ENCODE assay signal across 25 mouse cellular contexts in genomic region chr11:48845244-48845815, GRCm38 (mm10). TPM values are rescaled to one million over a fixed set of nuclear protein-coding genes. Genes with fewer than 3 reads are reported as not detected.
DNase-seq lines count a peak whose midpoint lies in the region; ATAC-seq lines count a peak whose summit lies in the region.
"Had no signal": no experiment of that assay in that cellular context is flagged by ENCODE, and none has a peak within 500 bp of the region (broad histone marks: within the 10 kb centered on the region; RNA-seq: fewer than 3 reads in every experiment).

No protein-coding gene starts in this region.

- ATAC-seq in midbrain, embryonic 11.5 days (ENCODE audit: low FRiP score) = no peak
- no peak for ATAC-seq in midbrain, embryonic 15.5 days (replicated peaks)
- no peak for ATAC-seq in limb, embryonic 12.5 days (ENCODE audit: insufficient number of reproducible peaks, insufficient read depth, low FRiP score, low TSS enrichment, low read depth)
- ATAC-seq: forebrain, embryonic 14.5 days; inflammation-experienced regulatory T-cells, adult 6 months; midbrain, embryonic 13.5 days; Patski had no signal

- no peak overlapping the region for H3K4me3 ChIP-seq in midbrain, embryonic 11.5 days (ENCODE audit: low read depth, low read length)
- no peak overlapping the region for H3K4me3 ChIP-seq in midbrain, embryonic 15.5 days
- no peak overlapping the region for H3K4me3 ChIP-seq in limb, embryonic 12.5 days (replicated peaks)
- H3K4me3 ChIP-seq: heart, embryonic 13.5 days; hindbrain, embryonic 10.5 days; hindbrain, embryonic 15.5 days; megakaryocyte, embryonic 14.5 days; midbrain, embryonic 13.5 days had no signal

- no peaks in the 10 kb centered on the region for H3K4me1 ChIP-seq in midbrain, embryonic 11.5 days (ENCODE audit: control insufficient read depth, insufficient read depth, low read length)
- no peaks in the 10 kb centered on the region for H3K4me1 ChIP-seq in midbrain, embryonic 15.5 days
- no peaks in the 10 kb centered on the region; the same call in 1 of the 2 replicates for H3K4me1 ChIP-seq in limb, embryonic 12.5 days (replicated peaks)
- H3K4me1 ChIP-seq: hindbrain, embryonic 15.5 days; midbrain, embryonic 13.5 days had no signal

- intact Hi-C loops in gastrocnemius, postnatal 36 days (cut with DNase I) = no loop called here
- intact Hi-C loops in left cerebral cortex, postnatal 10 days (cut with DNase I) = no loop called here

- H3K9me3 ChIP-seq in midbrain, embryonic 11.5 days (ENCODE audit: control insufficient read depth, low read length) = no peaks in the 10 kb centered on the region
- no peaks in the 10 kb centered on the region for H3K9me3 ChIP-seq in midbrain, embryonic 15.5 days
- no peaks in the 10 kb centered on the region for H3K9me3 ChIP-seq in limb, embryonic 12.5 days
- H3K9me3 ChIP-seq: heart, embryonic 13.5 days; hindbrain, embryonic 10.5 days; hindbrain, embryonic 15.5 days; megakaryocyte, embryonic 14.5 days; midbrain, embryonic 13.5 days had no signal

- H3K36me3 ChIP-seq in midbrain, embryonic 11.5 days (ENCODE audit: control insufficient read depth, insufficient read depth, low read length) = no peaks in the 10 kb centered on the region
- H3K36me3 ChIP-seq in midbrain, embryonic 15.5 days (replicated peaks) = no peaks in the 10 kb centered on the region
- no peaks in the 10 kb centered on the region for H3K36me3 ChIP-seq in limb, embryonic 12.5 days
- H3K36me3 ChIP-seq: heart, embryonic 13.5 days; hindbrain, embryonic 10.5 days; hindbrain, embryonic 15.5 days; midbrain, embryonic 13.5 days had no signal

- peak; percentile 52 for DNase-seq in gastrocnemius, adult 18-20 months (ENCODE audit: low spot score)
- DNase-seq in gastrocnemius, postnatal 36 days = no peak
- DNase-seq in kidney, adult 18-20 months = peak; percentile 21
- no peak for DNase-seq in kidney, adult 8-10 months
- DNase-seq in midbrain, embryonic 11.5 days (ENCODE audit: low spot score, missing footprints) = peak; percentile 21
- DNase-seq in left cerebral cortex, postnatal 10 days (ENCODE audit: extremely low spot score in 1 of 2, low spot score in 2 of 2) = no peak
- DNase-seq: adrenal gland, postnatal 14 days; cerebellum, adult 11 months; cerebellum, postnatal 36 days; heart, adult 11 months; heart, postnatal 10 days; kidney, adult 11 months; lung, postnatal 4 days; right cerebral cortex, postnatal 14 days; thymus, postnatal 4 days had no signal

- H3K27ac ChIP-seq in midbrain, embryonic 11.5 days (ENCODE audit: low read depth, low read length) = no peak overlapping the region
- H3K27ac ChIP-seq in midbrain, embryonic 15.5 days = no peak overlapping the region
- no peak overlapping the region for H3K27ac ChIP-seq in limb, embryonic 12.5 days
- H3K27ac ChIP-seq: heart, embryonic 13.5 days; hindbrain, embryonic 10.5 days; hindbrain, embryonic 15.5 days; midbrain, embryonic 13.5 days had no signal

- no peak overlapping the region for H3K9ac ChIP-seq in midbrain, embryonic 11.5 days (ENCODE audit: low read length)
- no peak overlapping the region for H3K9ac ChIP-seq in midbrain, embryonic 15.5 days
- H3K9ac ChIP-seq in limb, embryonic 12.5 days (replicated peaks) = no peak overlapping the region
- H3K9ac ChIP-seq: heart, embryonic 13.5 days; hindbrain, embryonic 15.5 days; midbrain, embryonic 13.5 days had no signal

- H3K4me2 ChIP-seq in midbrain, embryonic 11.5 days = no peak overlapping the region
- no peak overlapping the region for H3K4me2 ChIP-seq in midbrain, embryonic 15.5 days
- peak overlapping the region; percentile 16; the same call in 1 of the 2 replicates for H3K4me2 ChIP-seq in limb, embryonic 12.5 days
- H3K4me2 ChIP-seq: heart, embryonic 13.5 days; hindbrain, embryonic 15.5 days; midbrain, embryonic 13.5 days had no signal

- H3K27me3 ChIP-seq in midbrain, embryonic 11.5 days (ENCODE audit: control insufficient read depth, insufficient read depth, low read length) = no peaks in the 10 kb centered on the region
- H3K27me3 ChIP-seq in midbrain, embryonic 15.5 days (replicated peaks) = 0 out of 2 replicates have a peak, but pooled peaks cover 3% of the 10 kb centered on the region
- peaks cover 28% of the 10 kb centered on the region for H3K27me3 ChIP-seq in limb, embryonic 12.5 days
- H3K27me3 ChIP-seq: Patski had no signal

- WGBS in midbrain, embryonic 11.5 days = 41% methylated on average over 13 of the region's 13 CpGs
- 35% methylated on average over 13 of the region's 13 CpGs for WGBS in midbrain, embryonic 15.5 days
- WGBS in limb, embryonic 12.5 days = 22% methylated on average over 13 of the region's 13 CpGs

RNA-seq across cellular contexts. Expression of gene Gm12184, which starts 18.9 kb away (rescaled TPM):
- 1 to 10 TPM; 1.8 to 2.5 TPM for total RNA-seq in gastrocnemius, adult 18-20 months (2021)
- total RNA-seq in gastrocnemius, postnatal 36 days (2021) = under 1 TPM; 0.61 to 0.91 TPM
- 7.4 and 11.5 TPM in 2 replicates for polyA plus RNA-seq in midbrain, embryonic 11.5 days (2014; fragmentation: Nextera tagmentation; extraction: Ambion mirVana)
- 2.6 and 4.0 TPM in 2 replicates for polyA plus RNA-seq in midbrain, embryonic 15.5 days (2015; fragmentation: Nextera tagmentation; extraction: Ambion mirVana)
- 4.2 and 13.6 TPM in 2 replicates for polyA plus RNA-seq in limb, embryonic 12.5 days (2016; fragmentation: Nextera tagmentation; extraction: Ambion mirVana)
- 1 to 10 TPM in 1 of 2 experiments, under 1 TPM in 1; 0.75 to 1.6 TPM for total RNA-seq in left cerebral cortex, postnatal 10 days (2021)

RNA-seq across cellular contexts. Expression of gene Trim7, which starts 19.4 kb away (rescaled TPM):
- 10 to 100 TPM; 34.7 to 41.9 TPM for total RNA-seq in gastrocnemius, adult 18-20 months (2021)
- total RNA-seq in gastrocnemius, postnatal 36 days (2021) = 10 to 100 TPM; 48.2 to 49.7 TPM
- 0.40 and 0.73 TPM in 2 replicates for polyA plus RNA-seq in midbrain, embryonic 11.5 days (2014; fragmentation: Nextera tagmentation; extraction: Ambion mirVana)
- polyA plus RNA-seq in midbrain, embryonic 15.5 days (2015; fragmentation: Nextera tagmentation; extraction: Ambion mirVana) = 2.3 and 2.6 TPM in 2 replicates
- polyA plus RNA-seq in limb, embryonic 12.5 days (2016; fragmentation: Nextera tagmentation; extraction: Ambion mirVana) = 0.34 and 1.3 TPM in 2 replicates
- 1 to 10 TPM; 3.0 to 3.1 TPM for total RNA-seq in left cerebral cortex, postnatal 10 days (2021)

RNA-seq across cellular contexts. Expression of gene Irgm1, which starts 26.2 kb away (rescaled TPM):
- 10 to 100 TPM; 12.9 to 15.7 TPM for total RNA-seq in gastrocnemius, adult 18-20 months (2021)
- 10 to 100 TPM in 1 of 2 experiments, 1 to 10 TPM in 1; 8.7 to 11.3 TPM for total RNA-seq in gastrocnemius, postnatal 36 days (2021)
- 2.2 and 2.3 TPM in 2 replicates for polyA plus RNA-seq in midbrain, embryonic 11.5 days (2014; fragmentation: Nextera tagmentation; extraction: Ambion mirVana)
- polyA plus RNA-seq in midbrain, embryonic 15.5 days (2015; fragmentation: Nextera tagmentation; extraction: Ambion mirVana) = 2.3 and 4.6 TPM in 2 replicates
- polyA plus RNA-seq in limb, embryonic 12.5 days (2016; fragmentation: Nextera tagmentation; extraction: Ambion mirVana) = 2.2 and 2.9 TPM in 2 replicates
- 1 to 10 TPM; 2.8 to 3.6 TPM for total RNA-seq in left cerebral cortex, postnatal 10 days (2021)

RNA-seq across cellular contexts. Expression of gene Trim41, which starts 28.2 kb away (rescaled TPM):
- total RNA-seq in gastrocnemius, adult 18-20 months (2021) = 10 to 100 TPM; 15.7 to 22.6 TPM
- 10 to 100 TPM; 17.2 to 22.6 TPM for total RNA-seq in gastrocnemius, postnatal 36 days (2021)
- 3.6 and 3.9 TPM in 2 replicates for polyA plus RNA-seq in midbrain, embryonic 11.5 days (2014; fragmentation: Nextera tagmentation; extraction: Ambion mirVana)
- 7.3 and 7.9 TPM in 2 replicates for polyA plus RNA-seq in midbrain, embryonic 15.5 days (2015; fragmentation: Nextera tagmentation; extraction: Ambion mirVana)
- 6.0 and 7.3 TPM in 2 replicates for polyA plus RNA-seq in limb, embryonic 12.5 days (2016; fragmentation: Nextera tagmentation; extraction: Ambion mirVana)
- total RNA-seq in left cerebral cortex, postnatal 10 days (2021) = 10 to 100 TPM; 44.0 to 48.2 TPM

RNA-seq across cellular contexts. Expression of gene Rack1, which starts 45.2 kb away (rescaled TPM):
- total RNA-seq in gastrocnemius, adult 18-20 months (2021) = 100 to 1,000 TPM; 383 to 411 TPM
- total RNA-seq in gastrocnemius, postnatal 36 days (2021) = 100 to 1,000 TPM; 299 to 361 TPM
- 592 and 633 TPM in 2 replicates for polyA plus RNA-seq in midbrain, embryonic 11.5 days (2014; fragmentation: Nextera tagmentation; extraction: Ambion mirVana)
- polyA plus RNA-seq in midbrain, embryonic 15.5 days (2015; fragmentation: Nextera tagmentation; extraction: Ambion mirVana) = 365 and 382 TPM in 2 replicates
- 646 and 685 TPM in 2 replicates for polyA plus RNA-seq in limb, embryonic 12.5 days (2016; fragmentation: Nextera tagmentation; extraction: Ambion mirVana)
- total RNA-seq in left cerebral cortex, postnatal 10 days (2021) = 100 to 1,000 TPM; 345 to 360 TPM

Comparison
In these comparisons a context has a peak if more than half of its experiments do, and no peak if none do; other contexts are left out.
1. DNase-seq: peak in gastrocnemius, adult 18-20 months (single experiment), kidney, adult 18-20 months (single experiment) and midbrain, embryonic 11.5 days (single experiment); none in gastrocnemius, postnatal 36 days (0 of 2), kidney, adult 8-10 months (0 of 2) and left cerebral cortex, postnatal 10 days (0 of 2).
2. RNA of gene Trim7, which starts 19.4 kb away (total RNA-seq): 48.2 to 49.7 TPM in gastrocnemius, postnatal 36 days and 34.7 to 41.9 TPM in gastrocnemius, adult 18-20 months; 3.0 to 3.1 TPM in left cerebral cortex, postnatal 10 days; every median in the first group is over 4 times any median in the second.